Mouse (Mus musculus) kidney, embryonic 16.5 days (tissue): ENCODE measurements at regions not wholly inside any gene's neighbourhood (a gene's known extent, or its start where the extent isn't known, plus 50 kb on each side); places are given as distances from the start of the nearest gene placed in this dataset.

Experiments
- ATAC-seq: fragments of 200-750 bp; cut with Nextera tagmentation; 2 replicates; pipeline ENCODE4 v1.8.0; 2017; ENCODE audit warnings: moderate TSS enrichment; ENCODE audit not compliant: low FRiP score, low TSS enrichment
- H3K27ac ChIP-seq: fragments of 300-500 bp; sonication (generic); 2 replicates; pipeline ENCODE4 v1.5.1; 2014; ENCODE audit warnings: low read length
- H3K27me3 ChIP-seq: fragments of 300-500 bp; sonication (generic); 2 replicates; pipeline ENCODE4 v1.6.1; 2014; ENCODE audit warnings: low read length, control low read depth, mixed read lengths; ENCODE audit not compliant: insufficient read depth
- H3K36me3 ChIP-seq: fragments of 300-500 bp; sonication (generic); 2 replicates; pipeline ENCODE4 v1.6.1; 2014; ENCODE audit warnings: low read length, control low read depth, mixed read lengths; ENCODE audit not compliant: insufficient read depth
- H3K4me1 ChIP-seq: fragments of 300-500 bp; sonication (generic); 2 replicates; pipeline ENCODE4 v1.6.1; 2014; ENCODE audit warnings: low read length, control low read depth, mixed read lengths; ENCODE audit not compliant: insufficient read depth
- H3K4me2 ChIP-seq: fragments of 300-500 bp; sonication (generic); replicated peaks from 2 replicates; pipeline ENCODE4 v1.6.1; 2014; ENCODE audit warnings: low read depth, low read length
- H3K4me3 ChIP-seq: fragments of 300-500 bp; sonication (generic); 2 replicates; pipeline ENCODE4 v1.5.1; 2014; ENCODE audit warnings: mild to moderate bottlenecking, low read length
- H3K9ac ChIP-seq: fragments of 300-500 bp; sonication (generic); replicated peaks from 2 replicates; pipeline ENCODE4 v1.6.1; 2014; ENCODE audit warnings: low read length
- H3K9me3 ChIP-seq: fragments of 300-500 bp; sonication (generic); 2 replicates; pipeline ENCODE4 v1.6.1; 2016; ENCODE audit warnings: low read length, control low read depth
- WGBS: fragments of 180-500 bp; shearing (Covaris S2); extraction: QIAGEN DNeasy Blood & Tissue Kit; methylation state at CpG from one replicate; pipeline ENCODE4 v1.1.7; 2014; 5-methylcytosine and 5-hydroxymethylcytosine counted together

DNA sequence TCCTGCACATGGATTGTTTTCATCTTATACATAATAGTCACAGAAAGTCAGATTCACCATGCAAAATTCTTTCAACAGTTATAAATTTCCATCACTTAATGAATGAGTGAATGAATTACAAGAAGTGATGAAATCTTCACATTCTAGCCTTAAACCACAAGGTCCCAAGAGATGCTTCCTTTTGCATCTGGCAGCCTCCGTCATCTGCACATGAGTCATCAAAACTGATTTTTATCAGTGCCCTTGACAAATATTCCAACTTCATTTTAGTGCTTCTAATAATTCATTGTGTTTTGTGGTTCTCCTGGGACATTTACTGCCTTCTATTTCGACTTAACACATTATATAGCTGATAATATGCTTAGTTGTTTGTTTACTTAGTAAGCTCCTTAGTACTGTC, 1291.9 kb downstream of the Efna5 start:
- WGBS, result 38% methylated on average over 2 of the region's 2 CpGs
- Histone ChIP-seq H3K36me3 (no peaks in the 10 kb centered on the region), H3K9ac (no peak overlapping the region), H3K4me2 (no peak overlapping the region), H3K27me3 (no peaks in the 10 kb centered on the region), H3K4me3 (no peak overlapping the region), H3K9me3 (no peaks in the 10 kb centered on the region), H3K4me1 (no peaks in the 10 kb centered on the region), H3K27ac (no peak overlapping the region)
- ATAC-seq, result peak; percentile 39; the same call in 1 of the 2 replicates

DNA sequence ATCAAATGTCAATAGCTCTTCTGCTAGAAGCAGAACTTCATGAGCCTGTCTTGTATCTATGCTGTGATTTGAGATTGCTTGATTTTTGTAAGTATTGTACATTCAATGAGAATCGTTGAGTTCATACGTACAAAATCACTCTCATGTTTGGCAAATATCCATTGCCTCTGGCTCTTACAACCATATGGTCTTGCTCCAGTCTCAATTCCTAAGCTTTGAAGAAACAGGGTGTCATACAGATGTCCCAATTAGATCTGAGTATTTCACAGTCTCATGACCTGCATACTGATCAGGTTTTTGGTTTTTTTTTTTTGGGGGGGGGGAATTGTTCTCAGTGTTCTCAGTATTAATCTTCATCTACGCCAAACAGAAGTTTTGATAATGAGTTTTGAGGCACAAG, 1302.2 kb downstream of the Efna5 start:
- H3K9ac ChIP-seq, result no peak overlapping the region
- no peak for ATAC-seq
- no peaks in the 10 kb centered on the region for H3K36me3 ChIP-seq
- WGBS, result 96% methylated on average over 3 of the region's 3 CpGs
- H3K4me3 ChIP-seq, result no peak overlapping the region
- no peak overlapping the region for H3K27ac ChIP-seq
- H3K27me3 ChIP-seq, result no peaks in the 10 kb centered on the region
- H3K4me1 ChIP-seq, result no peaks in the 10 kb centered on the region
- H3K9me3 ChIP-seq, result no peaks in the 10 kb centered on the region
- no peak overlapping the region for H3K4me2 ChIP-seq

DNA sequence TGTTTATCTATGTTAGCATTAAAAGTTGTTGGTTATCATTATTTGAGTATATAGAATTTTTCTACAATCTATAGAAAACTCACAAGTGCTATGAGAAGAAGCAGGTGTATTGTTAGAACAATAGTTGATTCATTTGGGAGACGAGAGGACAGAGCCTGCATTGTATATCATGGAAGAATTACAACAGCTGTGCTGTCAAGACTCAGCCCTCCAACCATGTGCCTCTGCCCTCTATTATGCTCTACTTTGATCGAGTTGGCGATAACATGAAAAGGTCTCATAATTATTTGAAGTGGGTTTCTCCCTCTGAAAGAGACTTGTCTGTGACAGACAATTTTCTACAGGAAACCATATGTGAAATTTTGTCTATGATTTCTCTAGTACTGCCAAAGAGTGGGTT, 1310.2 kb downstream of the Efna5 start:
- no peak for ATAC-seq
- no peaks in the 10 kb centered on the region for H3K36me3 ChIP-seq
- no peaks in the 10 kb centered on the region for H3K27me3 ChIP-seq
- H3K4me2 ChIP-seq, result no peak overlapping the region
- no peaks in the 10 kb centered on the region for H3K9me3 ChIP-seq
- H3K27ac ChIP-seq, result no peak overlapping the region
- H3K4me1 ChIP-seq, result no peaks in the 10 kb centered on the region
- H3K4me3 ChIP-seq, result no peak overlapping the region
- no peak overlapping the region for H3K9ac ChIP-seq
- 65% methylated on average over 3 of the region's 3 CpGs for WGBS
